Mouse (Mus musculus): Measurements from ENCODE around the gene Nr2f6.
"Not testable (repeated sequence)": the region's sequence is repeated elsewhere in the genome, so short reads cannot be mapped to it uniquely, and the experiment has no call there.

Gene Nr2f6

GRCm38 (mm10) chr8:71367529-71368176 is 14.1 kb downstream of the Nr2f6 start:
- DNase-seq (ENCODE audit: low spot score) = peak; percentile 47

DNA sequence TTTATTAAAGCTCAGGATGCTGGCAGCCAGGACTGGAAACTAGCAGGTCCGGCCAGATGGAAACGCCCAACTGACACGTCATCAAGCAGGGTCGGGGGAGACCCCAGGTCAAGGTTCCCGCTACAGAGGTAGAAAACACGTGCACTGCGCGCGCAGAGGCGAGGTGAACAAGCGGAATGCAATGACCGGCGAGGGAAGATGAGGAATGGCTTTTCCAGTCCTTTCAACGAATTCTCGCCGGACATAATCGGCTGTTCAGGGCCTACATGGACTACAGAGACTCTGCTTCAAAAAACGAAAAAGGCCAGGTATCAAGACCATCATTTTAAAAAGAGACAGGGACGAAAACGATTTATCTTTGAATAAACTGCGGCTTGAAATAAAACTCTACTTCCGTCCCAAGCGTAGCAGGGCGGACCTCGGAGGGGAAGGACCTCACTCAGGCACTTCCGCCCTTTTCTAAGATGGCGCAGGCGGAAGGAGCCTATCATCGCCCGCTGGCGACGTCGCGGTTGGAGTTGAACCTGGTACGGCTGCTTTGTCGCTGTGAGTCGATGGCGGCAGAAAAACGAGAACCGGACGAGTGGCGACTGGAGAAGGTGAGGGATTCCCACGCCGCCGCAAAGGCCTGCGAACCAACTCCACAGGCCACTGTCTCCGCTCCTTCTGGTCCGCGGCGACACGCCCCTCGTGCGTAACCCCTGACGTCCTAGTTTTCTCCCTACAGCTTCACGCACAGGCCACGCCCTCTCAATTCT is 14.8 kb downstream of the Nr2f6 start, which contains the start of gene Use1:
Gene Use1 (plus strand): TSS at position 78 of the 758 bp plus-strand sequence.
- peak; percentile 96 for DNase-seq (ENCODE audit: low spot score)

DNA sequence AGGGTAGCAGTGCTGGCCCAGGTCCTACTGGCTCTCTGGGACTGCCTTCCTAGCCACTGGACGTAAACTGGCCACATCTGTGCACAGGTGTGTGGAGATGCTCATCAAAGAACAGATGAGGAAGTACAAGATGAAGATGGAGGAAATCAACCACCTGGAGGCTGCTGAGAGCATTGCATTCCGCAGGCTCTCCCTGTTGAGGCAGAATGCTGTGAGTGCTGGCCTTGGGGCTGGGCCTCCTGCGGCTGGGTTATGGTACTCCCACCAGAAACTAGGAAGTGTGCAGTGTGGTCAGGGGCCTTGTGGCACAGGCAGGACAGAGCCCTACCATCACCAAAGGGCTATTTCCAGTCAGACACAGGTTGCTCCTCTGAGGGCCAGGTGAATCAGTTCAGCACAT is 23.7 kb downstream of the Nr2f6 start:
- no peak for DNase-seq (ENCODE audit: low spot score)

GRCm38 (mm10) chr8:71351520-71351919 is 30.2 kb downstream of the Nr2f6 start:
- no peak for DNase-seq (ENCODE audit: low spot score)

GRCm38 (mm10) chr8:71351117-71351516 is 30.6 kb downstream of the Nr2f6 start:
- no peak for DNase-seq (ENCODE audit: low spot score)

- DNase-seq (ENCODE audit: low spot score) = no peak
These were observed 35.2 kb downstream of the Nr2f6 start for GRCm38 (mm10) chr8:71346581-71346980.

- peak; percentile 38 for DNase-seq (ENCODE audit: low spot score)
These were observed 41.1 kb downstream of the Nr2f6 start for GRCm38 (mm10) chr8:71340625-71341024.

DNA sequence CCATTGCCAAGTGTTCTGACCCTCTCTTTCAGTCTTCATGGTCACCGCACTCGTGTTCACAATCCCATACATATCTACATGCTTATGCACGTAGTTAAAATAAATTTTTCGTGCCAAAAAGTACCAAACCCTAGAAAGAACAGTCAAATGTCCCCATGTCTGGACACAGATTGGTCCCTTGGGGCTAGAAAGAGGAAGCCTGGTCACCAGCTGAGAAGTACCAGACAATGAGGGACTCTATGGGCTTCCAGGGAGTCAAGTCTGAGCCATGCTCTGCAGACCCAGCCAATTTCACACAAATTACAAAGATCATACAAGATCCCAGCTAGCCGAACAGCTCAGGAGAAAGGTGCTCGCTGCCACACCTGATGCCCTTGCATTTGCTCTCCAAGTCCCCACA is 43.9 kb downstream of the Nr2f6 start:
- not testable (repeated sequence) for DNase-seq (ENCODE audit: low spot score)

GRCm38 (mm10) chr8:71324848-71325247 is 56.9 kb downstream of the Nr2f6 start:
- DNase-seq (ENCODE audit: low spot score) = peak; percentile 43

All from adipocyte (in vitro differentiated cells).